Mouse (Mus musculus): ENCODE data around the gene Dhrs3.

Dhrs3 gene

DNA sequence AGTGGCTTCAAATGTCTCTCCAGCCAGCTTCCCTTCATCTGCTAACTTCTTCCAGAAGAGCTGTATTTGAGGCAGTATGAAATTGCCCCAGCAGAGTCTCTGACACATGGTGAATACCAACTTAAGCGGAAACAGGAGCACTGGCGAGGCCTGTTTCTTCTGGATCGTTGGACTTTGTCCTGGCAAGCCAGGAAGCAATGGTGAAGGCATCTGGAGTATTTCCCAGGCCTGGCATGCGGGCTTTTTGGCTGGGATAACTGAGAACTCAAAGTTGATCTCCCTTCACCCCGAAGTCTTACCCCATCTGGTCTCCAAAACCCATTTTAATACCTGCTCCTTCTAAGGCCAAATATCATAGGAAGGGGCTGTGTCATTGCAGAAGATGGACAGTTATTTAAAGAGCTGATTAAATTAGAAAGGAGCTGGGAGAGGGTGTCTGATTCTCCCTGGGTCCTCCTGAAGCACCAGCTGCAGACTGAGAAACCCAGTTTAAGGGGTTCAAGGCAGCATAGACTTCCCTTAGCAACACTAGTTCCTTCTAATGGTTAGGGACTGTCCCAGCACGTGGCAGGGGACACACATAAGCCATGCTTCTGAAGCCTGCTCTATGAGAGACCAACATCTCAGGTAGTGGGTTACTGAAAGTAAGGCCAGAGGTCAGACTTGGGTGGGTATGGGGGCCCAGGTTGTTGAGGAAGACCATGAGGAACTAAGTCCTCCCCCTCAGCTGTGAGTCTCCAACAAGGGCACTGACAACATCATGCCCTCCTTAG lies 80.5 kb downstream of the Dhrs3 start:
- no peak for DNase-seq (ENCODE audit: low read depth)

DNA sequence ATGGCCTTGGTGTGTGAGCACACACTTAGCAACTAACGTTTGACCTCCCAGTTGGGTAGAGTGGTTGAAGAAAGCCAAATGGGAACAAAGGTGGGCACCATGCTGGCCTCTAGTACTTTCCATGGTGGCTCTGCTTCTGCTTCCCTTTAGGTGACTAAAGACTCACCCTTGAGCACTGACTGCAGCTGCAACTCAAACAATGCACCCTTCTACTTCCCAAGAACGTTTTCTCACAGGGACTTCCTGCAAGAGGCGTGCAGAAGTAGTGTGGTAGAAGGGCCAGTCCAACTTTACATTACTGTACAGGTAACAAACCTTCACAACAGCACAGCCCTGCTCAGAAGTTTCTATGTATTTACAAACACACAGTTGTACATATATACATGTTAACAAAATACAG lies 81.8 kb downstream of the Dhrs3 start:
- DNase-seq (ENCODE audit: low read depth) = no peak

DNA sequence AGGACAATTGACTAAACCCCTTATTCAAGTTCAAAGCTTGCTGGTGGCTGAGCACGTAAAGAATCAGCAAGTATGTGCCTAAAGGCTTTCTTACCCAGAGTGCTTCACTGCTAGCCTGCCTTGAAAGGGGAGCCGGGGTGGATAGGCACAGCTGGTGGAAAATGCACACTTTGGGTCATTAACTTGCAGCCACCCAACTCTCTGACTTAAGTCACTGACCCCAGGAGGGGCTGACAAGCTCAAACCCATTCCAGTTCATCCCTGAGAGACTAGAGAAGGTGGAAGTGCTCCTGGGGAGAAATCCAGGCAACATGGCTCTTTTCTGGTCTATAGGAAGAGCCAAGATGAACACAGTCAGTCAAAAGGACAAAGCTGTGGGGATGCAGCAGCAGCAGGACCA lies 82.9 kb downstream of the Dhrs3 start:
- no peak for DNase-seq (ENCODE audit: low read depth)

DNA sequence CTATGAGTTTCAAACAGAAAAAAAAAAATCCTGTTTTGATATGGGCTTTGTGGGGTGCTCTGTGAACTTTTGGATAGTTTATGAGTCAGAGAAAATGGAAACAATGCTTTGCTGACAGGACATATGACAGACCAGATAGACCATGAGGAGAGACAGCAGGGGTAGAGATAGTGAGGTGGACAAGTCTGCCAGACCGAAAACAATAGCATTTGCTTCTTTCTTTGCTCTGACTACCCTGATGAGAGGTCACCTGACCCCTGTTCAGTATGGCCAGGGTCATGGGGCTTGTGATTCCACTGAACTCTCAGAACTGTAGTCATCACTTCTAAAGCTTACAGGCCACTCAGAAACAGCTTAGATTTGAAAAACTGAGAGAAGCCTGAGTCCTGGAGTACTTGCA lies 84.4 kb downstream of the Dhrs3 start:
- DNase-seq (ENCODE audit: low read depth) = no peak
